Mouse (Mus musculus) thymus, postnatal 36 days (tissue): Measurements from ENCODE around the gene Siah3.
"Not testable (repeated sequence)": the region's sequence is repeated elsewhere in the genome, so short reads cannot be mapped to it uniquely, and the experiment has no call there.

Source experiments
- DNase-seq, 2 experiments: peaks; one replicate each; pipeline ENCODE4 v3.0.0; 2022; ENCODE audit warnings: mixed read lengths in 2 of 2

The Siah3 gene

DNA sequence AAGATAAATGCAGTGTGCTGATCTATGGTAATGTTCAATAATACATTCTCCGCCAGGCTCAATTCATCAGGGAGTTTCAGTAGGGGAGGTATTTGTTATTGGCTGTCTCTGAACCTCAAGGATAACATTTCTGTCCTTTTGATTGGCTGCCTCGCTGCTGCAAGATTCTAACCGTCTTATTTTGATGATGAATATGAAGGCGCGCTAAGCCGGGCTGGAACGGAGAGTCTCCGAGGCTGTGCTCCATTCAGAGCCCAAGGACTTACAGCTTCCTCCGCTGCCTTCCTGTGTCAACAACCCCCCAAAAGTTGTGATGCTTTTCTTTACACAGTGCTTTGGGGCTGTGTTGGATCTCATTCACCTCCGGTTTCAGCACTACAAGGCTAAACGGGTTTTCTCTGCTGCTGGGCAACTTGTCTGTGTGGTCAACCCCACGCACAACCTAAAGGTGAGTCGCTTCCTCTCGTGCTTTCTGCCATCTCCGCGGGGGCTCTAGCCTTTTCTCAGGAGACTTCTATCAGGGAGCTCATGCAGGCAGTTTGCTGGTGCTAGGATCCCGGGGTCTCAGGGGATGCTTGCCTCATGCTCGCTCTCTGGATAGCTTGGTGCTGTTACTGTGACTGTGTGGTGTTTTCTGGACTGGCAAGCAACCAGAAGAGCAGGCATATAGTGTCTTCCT, at the start of gene Siah3:
Siah3 (plus strand) TSS at position 240 of the 679 bp plus-strand sequence.
- DNase-seq = peak in 1 of 2 experiments; percentile 9

DNA sequence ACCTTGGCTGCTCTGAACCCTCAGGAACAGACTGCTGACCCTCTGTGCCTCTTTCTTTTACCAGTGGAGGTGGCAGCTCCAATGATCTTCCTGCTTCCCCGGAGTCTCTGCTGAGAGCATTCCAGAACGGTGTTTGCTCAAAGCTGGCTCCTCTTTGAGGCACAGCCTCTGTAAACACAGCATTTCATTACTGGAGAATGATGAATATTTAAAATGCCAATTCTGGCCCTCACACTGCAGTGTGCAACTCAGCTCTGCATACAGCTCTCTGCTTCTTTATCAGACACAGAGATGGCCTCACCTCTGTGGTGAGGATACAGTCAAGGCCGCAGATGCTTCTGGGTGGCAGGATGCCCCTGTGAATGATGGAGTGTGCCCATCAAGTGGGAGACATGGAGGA, 46.0 kb upstream of the Siah3 start:
- no peak for DNase-seq

DNA sequence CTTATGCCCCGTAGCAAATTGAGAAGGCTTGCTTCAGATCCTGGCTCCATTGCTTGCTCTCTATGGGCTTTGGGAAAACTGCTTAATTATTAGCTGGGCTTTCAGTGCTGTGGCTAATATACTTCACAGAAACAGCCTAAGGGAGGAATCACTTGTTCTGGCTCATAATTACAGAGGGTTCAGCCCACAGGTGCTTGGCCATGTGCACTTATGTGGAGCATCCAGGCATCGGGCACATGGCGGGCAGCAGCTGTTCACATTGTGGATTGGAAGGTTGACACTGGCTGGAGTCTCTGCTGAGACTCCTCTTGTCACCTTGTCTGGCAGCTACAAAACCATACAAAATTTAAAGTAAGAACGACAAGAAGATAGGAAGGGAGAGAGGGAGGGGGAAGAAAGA, 45.4 kb upstream of the Siah3 start:
- no peak for DNase-seq

DNA sequence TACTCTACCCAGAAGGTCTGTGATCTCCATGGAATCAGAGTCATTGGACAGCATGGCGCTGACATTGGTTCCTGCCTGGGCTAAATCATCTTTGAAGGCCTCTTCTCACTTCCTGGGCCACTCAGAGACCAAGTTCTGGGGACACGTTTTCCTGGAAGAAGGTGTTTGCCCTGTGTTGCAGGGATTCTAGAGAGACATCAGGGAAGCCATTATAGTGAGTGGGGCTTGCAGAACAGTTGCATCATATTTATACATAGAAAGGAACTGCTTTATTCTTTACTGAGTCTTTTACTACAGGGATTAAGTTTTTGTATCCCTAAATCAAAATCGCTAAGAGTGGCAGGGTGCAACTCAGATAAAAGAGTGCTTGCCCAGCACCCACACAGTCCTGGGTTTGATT, 37.1 kb upstream of the Siah3 start:
- DNase-seq = no peak

DNA sequence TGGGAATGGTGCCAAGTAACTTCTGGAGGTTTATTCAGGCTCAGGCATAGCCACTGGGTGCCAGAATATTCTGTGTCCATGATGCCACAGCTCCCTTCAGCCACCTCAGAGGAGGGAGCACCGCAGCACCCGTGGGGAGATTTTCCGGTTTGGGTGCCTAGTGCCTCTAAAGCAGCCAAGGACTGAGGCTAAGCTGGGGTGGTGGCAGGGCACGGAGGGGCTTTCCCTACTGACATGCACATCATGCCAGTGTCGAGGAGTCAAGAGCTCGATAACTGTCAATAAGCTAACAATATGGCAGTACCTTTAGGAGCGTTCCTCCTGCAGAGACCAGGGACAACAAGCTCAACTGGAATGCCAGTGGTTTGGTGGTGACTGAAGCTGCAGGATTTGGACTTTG, 35.9 kb upstream of the Siah3 start:
- DNase-seq = no peak

DNA sequence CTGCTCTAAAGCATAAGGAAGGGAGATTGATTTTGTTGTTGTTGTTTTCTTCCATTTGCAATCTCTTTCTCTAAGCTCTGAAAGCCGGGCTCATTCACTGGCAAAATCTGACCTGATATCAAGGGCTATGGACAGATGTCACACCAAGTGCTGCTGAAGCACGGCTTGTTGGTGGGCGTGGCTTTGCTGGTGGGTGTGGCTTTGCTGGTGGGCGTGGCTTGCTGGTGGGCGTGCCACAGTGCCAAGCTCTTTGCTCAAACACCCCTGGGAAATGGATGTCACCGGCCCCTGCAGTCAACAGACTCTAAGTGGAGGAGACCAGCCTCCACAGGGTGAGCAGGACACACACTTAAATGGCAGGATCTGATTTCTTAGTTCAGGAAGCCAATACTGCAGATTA, 35.0 kb upstream of the Siah3 start:
- peak; percentile 4 to 17 for DNase-seq

DNA sequence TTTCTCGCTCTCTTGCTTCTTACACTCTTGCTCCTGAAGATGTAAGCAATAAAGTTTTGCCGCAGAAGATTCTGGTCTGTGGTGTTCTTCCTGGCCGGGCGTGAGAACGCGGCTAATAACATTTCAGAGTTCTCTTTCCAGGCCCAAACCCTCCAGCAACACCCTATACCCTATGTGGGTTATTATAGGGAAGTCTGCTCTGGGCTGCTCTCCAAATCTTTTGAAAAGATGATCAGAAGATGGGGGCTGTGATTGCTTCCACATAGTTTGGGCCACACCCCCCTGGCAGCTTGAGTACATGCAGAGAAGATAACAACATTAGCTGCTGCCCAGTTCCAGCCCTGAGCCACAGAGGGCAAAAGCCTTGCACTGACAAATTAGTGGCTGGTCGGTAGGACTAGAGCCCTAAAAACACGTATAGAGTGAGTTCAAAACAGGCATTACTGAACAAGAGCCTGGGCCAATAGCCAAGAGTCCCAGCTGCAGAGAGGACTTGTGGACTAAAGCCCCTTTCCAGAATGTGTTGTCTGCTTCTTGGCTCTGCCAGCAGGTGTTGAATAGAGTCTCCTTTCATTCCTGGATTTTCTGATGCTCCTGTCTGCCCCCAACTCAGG, 24.5 kb upstream of the Siah3 start:
- DNase-seq = no peak

DNA sequence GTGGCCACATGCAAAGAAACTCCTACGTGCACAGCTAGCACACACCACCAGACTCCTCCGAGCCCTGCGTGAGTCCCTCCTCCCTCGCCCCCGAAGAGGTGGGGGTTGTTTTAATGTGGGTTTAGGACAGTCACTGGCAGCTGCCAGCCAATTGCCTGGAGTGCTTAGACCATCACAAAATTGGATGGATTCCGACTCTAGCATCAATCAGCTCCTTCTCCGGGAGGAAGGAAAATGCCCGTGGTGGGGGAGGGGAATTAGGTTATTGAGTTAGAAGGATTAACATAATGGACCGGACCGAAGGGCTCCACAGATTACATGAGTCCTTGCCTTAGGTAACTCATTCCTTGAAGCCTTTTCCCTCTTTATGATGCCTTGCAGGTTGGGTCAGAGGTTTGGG, 22.9 kb upstream of the Siah3 start:
- no peak for DNase-seq

DNA sequence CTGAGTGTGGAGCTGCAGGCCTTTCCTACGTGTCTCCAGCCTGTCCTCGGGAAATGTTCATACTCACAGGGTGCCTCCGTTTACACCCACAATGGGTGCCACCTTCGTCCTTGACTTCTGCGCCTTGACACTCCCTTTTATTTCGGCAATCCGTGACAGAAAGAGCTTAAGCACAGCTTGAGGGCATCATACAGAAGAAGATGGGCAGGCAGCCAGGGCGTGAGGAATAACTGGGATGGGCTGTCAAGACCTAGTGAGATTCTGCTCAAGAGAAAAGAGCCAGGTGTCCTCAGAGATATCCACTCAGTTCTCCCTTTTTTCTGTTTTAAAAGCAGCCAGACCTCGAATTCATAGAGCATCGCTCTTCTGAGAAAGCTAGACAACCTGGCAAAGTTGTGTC, 21.2 kb upstream of the Siah3 start:
- DNase-seq = no peak

DNA sequence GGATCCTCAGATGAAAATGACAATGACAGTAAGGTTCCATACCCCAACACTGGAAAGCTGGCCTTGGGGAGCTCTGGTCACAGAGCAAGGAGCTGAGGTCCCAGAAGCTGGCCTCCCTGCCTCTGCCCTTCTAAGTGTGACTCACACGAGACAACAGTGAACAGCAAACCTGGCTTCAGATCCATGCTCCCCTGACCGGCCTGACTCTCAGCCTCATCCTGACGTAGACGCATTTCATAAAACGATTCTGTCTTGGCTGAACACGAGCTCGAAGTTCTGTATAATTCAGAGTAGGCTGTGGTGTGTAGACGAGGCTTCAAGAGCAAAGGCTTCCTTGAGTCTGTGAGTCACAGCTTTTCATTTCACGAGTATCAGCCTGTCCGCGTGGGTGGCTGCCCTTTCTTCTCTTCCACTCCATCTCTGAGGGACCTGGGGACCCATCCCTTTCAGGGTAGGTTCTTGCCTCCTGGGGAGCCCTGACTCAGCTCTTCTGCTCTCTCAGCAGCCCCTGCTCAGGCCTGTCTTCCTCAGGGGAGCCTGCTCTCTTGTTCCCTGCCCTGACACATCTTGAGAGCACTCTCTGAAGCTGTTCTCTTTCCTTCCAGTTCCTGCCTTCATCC, 11.2 kb upstream of the Siah3 start:
- DNase-seq = peak; percentile 39 to 61

DNA sequence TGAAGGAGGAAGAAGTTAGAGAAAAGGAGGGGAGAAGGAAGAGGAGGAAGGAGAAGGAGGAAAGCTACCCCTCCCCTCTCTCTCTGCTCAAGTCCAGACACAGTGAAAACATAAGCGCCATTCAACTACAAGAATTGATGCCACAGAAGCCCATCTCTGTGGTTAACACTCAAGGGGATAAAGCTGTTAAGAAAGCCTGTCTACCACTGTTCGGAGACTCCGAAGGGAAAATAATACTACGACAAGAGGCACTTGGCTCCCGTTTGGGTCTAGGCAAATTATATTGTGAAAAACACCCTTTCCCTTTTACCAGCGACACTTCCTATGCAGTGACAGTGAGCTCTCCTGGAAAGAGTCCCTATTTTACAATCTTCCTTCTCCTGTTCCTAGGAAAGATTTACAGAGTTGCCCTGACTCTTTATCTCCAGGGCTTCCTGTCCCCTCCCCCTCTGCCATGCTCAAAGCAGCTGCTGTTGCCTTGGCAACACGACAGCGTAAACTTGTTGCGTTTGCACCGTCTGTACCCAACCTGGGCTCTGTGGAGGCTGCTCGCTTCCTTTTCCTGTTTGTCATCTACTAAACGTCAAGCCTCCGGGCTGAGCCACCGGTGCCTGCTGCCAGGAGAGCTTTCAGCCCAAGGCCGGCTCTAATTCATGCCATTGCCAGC, 10.4 kb upstream of the Siah3 start:
- peak; percentile 85 to 91 for DNase-seq

DNA sequence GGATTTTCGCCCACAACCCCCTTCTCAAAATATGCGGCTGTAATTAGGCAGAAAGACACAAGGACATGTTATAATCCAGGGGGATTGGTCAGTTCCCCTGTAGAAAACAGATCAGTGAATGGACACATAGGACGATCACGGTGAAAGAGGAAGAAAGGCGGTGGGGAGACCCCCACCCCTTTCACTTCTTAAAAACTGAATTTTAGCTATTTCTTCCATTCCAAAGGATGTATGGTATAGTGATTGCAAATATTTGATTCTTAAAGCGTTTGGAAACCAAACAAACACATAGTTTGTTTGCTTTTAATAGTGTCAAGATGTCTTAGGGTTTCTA, 9.9 kb upstream of the Siah3 start:
- no peak for DNase-seq

DNA sequence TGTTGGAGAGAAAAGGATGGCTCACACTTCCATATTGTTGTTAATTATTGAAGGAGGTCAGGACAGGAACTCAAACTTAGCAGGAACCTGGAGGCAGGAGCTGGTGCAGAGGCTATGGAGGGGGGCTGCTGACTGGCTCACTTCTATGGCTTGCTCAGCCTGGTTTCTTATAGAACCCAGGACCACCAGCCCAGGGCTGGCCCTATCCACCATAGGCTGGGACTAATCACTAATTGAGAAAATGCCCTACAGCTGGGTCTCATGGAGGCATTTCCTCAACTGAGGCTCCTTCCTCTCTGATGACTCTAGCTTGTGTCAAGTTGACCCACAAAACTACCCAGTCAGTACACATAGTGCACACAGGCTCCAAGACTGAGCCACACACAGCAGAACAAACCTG, 9.5 kb upstream of the Siah3 start:
- not testable (repeated sequence) for DNase-seq

DNA sequence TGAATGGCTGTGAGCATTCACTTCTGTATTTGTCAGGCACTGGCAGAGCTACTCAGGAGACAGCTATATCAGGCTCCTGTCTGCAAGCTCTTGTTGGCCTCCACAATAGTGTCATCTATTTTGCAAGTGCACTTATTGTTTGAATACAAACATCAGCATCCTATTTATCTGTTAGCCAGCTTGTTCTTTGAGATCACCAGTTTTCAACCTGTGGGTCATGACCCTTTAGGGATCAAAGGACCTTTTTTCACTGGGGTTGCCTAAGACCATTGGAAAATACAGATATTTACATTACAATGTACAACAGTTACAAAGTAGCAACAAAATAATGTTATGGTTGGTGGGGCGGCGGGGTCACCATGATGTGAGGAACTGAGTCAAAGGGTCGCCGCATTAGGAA, 1.9 kb upstream of the Siah3 start:
- no peak for DNase-seq

DNA sequence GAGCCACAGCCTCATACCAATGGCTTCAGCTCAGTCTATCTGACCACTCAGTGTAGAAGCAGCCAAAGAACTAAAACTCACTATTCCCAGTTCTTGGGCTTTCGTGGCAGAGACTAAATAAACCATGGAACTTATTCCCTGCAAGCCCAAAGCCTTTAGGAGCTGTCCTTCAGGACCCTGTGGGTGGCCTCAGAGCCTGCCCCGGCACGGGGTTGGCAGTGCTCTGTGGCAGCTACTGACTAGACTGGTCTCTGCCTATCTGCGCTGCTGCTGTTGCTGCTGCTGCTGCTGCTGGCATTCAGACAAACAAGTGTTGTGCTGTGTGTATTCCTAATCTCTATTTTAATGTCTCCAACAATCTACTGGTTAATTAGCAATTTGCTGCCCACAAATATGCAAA, 1.1 kb upstream of the Siah3 start:
- no peak for DNase-seq

DNA sequence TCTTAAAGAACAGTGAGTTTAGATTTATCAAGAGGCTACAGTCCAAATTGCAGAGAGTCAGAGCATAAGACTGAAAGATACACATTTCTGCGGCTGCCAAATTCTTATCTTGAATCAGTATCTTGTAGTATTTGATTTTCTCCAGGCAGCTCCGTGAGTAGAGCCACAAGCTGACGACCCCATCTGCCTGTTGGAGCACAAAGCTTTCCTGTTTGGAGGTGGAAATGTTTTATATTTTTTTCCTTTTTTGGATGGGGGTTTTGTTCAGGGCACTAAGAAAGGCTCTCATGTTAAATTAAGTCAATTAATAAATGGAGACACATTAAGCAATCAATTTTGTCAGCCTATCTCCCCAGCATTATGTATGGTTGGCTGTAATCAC, 430 bp upstream of the Siah3 start:
- DNase-seq = no peak

DNA sequence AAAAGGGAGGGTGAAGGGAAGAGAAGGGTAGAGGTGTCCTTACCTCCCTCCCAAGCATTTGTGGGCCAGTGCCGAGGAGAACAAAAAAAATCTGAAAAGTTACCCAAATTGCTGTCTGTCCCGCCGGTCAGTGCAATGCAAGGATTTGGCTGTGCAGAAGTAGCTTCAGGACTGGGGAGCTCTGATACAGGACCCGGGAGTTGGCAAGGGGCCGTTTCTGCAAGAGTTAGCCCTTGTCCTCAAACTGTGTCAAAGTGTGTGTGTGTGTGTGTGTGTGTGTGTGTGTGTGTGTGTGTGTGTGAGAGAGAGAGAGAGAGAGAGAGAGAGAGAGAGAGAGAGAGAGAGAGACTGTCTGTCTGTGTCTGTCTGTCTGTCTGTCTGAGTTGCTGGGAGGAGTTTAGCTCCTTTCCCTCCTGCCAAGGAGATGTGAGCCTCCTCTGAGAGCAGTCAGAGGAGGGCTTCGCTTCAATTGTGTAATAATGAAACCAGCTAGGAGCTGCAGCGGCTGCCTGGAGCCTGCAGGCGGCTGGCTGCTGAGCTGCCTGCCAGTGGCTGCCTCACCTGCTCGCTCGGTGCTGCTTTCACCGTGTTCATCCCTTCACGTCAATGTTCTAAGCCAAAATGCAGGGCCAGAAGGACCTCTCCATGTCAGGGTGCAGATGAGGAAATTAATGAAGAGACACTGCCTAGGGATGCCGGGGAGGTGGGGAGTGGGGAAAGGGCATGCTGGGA, 873 bp downstream of the Siah3 start:
- DNase-seq = peak; percentile 15 to 26

DNA sequence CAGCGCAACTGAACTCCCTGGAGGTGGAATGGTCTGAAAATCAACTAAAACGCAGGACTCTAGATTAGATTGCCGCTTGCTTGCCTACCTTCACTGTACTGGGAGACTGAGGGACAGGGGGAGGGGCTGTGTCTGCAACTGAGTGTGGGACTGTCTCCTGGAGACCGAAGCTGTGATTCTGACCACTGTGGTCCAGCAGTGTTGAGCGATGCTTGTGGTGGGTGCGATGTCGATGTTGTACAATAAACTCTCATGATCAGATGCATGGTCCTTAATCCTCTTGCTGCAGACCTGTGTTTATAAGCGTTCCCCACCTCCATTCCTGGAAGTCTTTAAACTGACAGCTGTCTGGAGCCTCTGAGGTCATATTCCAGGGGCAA, 1.4 kb downstream of the Siah3 start:
- DNase-seq = no peak

DNA sequence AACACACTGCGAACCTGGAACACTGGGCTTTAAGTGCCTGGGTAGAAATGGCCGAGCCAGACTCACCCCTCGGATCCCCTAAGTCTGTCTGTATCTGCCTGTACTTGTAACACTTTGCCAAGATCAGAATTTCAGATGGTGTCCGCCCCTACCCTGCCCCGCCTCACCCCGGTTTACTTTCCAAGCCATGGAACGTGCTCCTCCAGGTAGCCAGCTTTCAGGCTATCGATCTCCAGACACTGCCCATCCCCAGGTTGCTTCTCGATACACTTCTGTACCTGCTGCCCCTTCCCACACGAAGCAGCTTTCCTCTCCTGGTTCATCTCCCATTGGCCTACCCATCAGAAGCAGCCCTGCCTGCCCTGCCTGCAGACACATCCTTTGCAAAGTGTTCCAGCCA, 3.6 kb downstream of the Siah3 start:
- no peak for DNase-seq

DNA sequence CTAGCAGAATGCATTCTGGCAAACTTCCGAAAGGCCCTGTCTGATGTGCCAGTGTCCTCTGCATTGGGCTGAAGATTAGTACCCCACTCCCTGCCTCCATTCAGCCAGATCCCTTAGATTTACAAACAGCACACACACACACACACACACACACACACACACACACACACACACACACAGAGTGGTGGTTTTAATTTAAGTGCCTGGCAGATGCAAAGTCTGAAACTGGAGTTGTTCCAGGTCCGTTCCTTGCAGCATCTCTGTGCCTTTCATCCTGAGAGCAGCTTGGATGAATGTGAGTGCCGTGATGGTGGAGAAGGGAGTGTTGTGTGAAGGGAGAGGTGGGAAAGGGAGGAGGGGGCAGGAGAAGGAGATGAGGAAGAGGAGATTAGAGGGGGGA, 4.2 kb downstream of the Siah3 start:
- DNase-seq = no peak

DNA sequence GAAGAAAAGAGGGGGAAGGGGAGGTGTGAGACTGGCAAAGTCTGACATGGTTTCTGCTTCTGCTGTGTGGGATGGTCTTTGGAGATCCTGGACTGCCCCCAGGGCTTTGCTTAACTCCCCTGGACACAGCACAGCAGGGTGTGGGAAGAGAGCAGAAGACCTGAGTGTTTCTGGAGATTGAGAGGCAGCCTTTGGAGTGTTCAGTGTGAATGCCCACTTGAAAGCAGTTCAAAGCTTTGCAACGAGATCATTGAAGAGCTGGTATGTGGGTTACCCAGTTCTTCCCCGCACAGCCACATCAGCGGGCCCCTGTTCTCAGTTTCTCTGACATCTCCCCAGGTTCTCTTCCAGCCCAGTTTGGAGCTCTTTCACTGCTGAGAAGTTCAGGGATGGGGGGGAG, 4.7 kb downstream of the Siah3 start:
- peak in 1 of 2 experiments; percentile 12 for DNase-seq

DNA sequence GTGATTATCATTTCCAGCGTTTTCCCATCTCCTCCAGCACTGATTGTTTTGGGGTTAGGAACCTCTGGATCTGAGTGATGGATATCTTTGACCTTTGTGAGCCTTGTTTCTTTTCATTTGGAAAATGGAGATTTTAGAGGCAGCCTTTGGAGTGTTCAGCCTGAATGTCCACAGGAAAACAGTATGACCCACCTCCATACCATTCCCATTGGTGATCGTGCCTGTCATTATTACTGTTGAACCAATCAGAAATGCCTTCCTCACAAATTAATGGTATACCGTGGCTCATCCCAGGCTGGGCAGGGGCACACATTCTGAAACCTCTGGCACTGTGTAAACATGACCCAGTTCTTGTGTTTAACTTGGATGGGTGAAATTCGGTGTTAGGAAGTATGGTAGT, 6.0 kb downstream of the Siah3 start:
- DNase-seq = no peak

DNA sequence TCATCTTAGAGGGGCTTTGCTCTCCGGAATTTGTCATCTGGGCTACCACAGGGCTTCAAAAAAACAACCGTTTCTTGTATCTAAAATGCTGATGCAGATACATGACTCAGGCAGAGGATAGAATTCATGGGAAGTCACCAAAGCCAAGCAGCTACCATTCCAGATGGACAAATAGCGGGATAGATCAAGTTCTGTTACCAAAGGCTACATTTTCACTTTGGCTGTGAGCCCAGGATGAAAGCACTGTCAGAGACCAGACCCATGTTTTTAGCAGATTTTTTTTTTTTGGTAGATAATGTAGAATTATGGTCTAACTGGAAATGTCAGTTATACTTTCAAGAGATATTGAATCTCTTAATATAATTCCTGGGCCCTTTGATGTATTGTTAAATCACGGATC, 7.4 kb downstream of the Siah3 start:
- no peak for DNase-seq

DNA sequence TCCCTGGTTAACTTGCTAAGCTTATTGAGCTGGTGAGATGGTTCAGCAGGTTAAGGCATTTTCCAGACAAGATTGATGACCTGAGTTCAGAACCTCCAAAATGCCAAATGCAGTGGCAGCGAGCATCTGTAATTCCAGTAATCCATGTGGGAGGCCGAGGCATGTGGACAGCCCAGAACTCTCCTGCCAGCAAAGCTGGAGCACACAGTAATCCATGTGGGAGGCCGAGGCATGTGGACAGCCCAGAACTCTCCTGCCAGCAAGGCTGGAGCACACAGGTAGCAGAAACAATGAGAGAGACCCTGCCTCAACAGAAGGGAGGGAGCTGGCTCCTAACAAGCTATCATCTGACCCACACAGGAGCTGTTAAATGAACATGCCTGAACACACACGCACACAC, 13.2 kb downstream of the Siah3 start:
- no peak for DNase-seq
